Mouse (Mus musculus) ES-E14 (cell line): ENCODE measurements around the gene Pacsin2. TPM values are rescaled to one million over a fixed set of nuclear protein-coding genes. Genes with fewer than 3 reads are reported as not detected.

Source experiments
- DNase-seq: peaks from one replicate; pipeline ENCODE4 v3.0.0-alpha.2; 2013; ENCODE audit warnings: low read depth, low spot score
- H3K27ac ChIP-seq: 2 replicates; pipeline ENCODE4 v1.5.1; 2012; ENCODE audit warnings: low read depth, mild to moderate bottlenecking, low read length, moderate library complexity, mixed read lengths; ENCODE audit not compliant: poor library complexity, insufficient read depth, severe bottlenecking
- H3K36me3 ChIP-seq: 2 replicates; pipeline ENCODE4 v1.6.1; 2012; ENCODE audit warnings: mild to moderate bottlenecking, low read length, moderate library complexity, mixed read lengths; ENCODE audit not compliant: control insufficient read depth, poor library complexity, insufficient read depth, severe bottlenecking
- H3K4me1 ChIP-seq, 2 experiments: fragments of 150-350 bp in 1 of 2; sonication (generic) in 1 of 2; 2 replicates each; pipeline ENCODE4 v1.6.1; 2012; ENCODE audit warnings: low read length in 2 of 2, mild to moderate bottlenecking in 1 of 2, mixed read lengths in 1 of 2; ENCODE audit not compliant: control insufficient read depth in 2 of 2, insufficient read depth in 2 of 2, poor library complexity in 1 of 2
- H3K4me3 ChIP-seq, 2 experiments: fragments of 150-350 bp in 1 of 2; sonication (generic) in 1 of 2; 2 replicates each; pipeline ENCODE4 v1.5.1; 2012; ENCODE audit warnings: low read length in 2 of 2, low read depth in 1 of 2, mild to moderate bottlenecking in 1 of 2, mixed read lengths in 1 of 2; ENCODE audit not compliant: insufficient read depth in 1 of 2, poor library complexity in 1 of 2, severe bottlenecking in 1 of 2
- H3K9ac ChIP-seq: 2 replicates; pipeline ENCODE4 v1.6.1; 2012; ENCODE audit warnings: low read depth, mild to moderate bottlenecking, low read length, mixed read lengths; ENCODE audit not compliant: poor library complexity, insufficient read depth, severe bottlenecking
- H3K9me3 ChIP-seq: fragments of 150-350 bp; sonication (generic); 2 replicates; pipeline ENCODE4 v1.6.1; 2012; ENCODE audit warnings: low read depth, mild to moderate bottlenecking, low read length; ENCODE audit not compliant: control insufficient read depth, insufficient read depth
- CHD2 ChIP-seq: IDR thresholded peaks from 2 replicates; pipeline ENCODE4 v1.6.1; 2014; ENCODE audit warnings: mild to moderate bottlenecking, low read depth, low read length, inconsistent platforms
- HCFC1 ChIP-seq: IDR thresholded peaks from 2 replicates; pipeline ENCODE4 v1.6.1; 2012; ENCODE audit warnings: low read length, inconsistent platforms, borderline replicate concordance; ENCODE audit not compliant: insufficient read depth
- MAFK ChIP-seq: IDR thresholded peaks from 2 replicates; pipeline ENCODE4 v1.6.1; 2014; ENCODE audit warnings: mild to moderate bottlenecking, low read depth, low read length, inconsistent platforms; ENCODE audit not compliant: insufficient read depth
- ZC3H11A ChIP-seq: IDR thresholded peaks from 2 replicates; pipeline ENCODE4 v1.6.1; 2012; ENCODE audit warnings: low read depth, mild to moderate bottlenecking, inconsistent platforms, low read length, borderline replicate concordance
- ZNF384 ChIP-seq: IDR thresholded peaks from 2 replicates; pipeline ENCODE4 v1.6.1; 2012; ENCODE audit warnings: low read depth, low read length, inconsistent platforms
- in situ Hi-C, 2 experiments: fragments of 600-800 bp; cut with MboI; formaldehyde crosslinking; loops; one replicate each; pipeline ENCODE4 v1.15.1; 2025; ENCODE audit warnings: low sequenced_read_pairs in 2 of 2, inconsistent platforms in 1 of 2; ENCODE audit not compliant: unreplicated experiment in 2 of 2
- total RNA-seq: library from RNA; depleted of rRNA; stranded (reverse); fragments of 300-350 nt; gene quantifications from 2 replicates; pipeline ENCODE4 v1.2.3, GENCODE M21; 2012

The Pacsin2 gene
- total RNA-seq, 1 experiment: 67.7 TPM

DNA sequence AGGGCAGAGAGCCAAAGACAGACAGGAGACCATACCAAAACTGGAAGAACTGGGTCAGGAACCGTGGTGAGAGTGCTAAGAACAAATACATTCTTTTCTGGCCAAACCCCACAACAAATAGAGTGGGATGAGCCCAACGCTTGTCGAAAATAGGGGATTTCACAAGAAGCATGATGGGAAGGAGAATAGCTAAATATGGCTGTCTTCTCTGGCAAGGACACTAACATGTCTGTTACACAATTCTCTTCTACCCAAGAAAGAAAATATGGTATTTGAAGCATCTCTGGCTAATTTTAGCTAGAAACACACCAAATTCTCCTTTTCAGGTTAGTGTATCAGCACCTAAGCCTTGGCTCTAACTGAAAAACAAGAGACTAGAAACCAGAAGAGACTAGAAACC is 104.3 kb downstream of the Pacsin2 start:
- in situ Hi-C loops: no loop called here
- Histone ChIP-seq H3K27ac (no peak overlapping the region), H3K36me3 (peaks cover 20% of the 10 kb centered on the region), H3K9me3 (no peaks in the 10 kb centered on the region), H3K4me1 (no peaks in the 10 kb centered on the region), H3K9ac (no peak overlapping the region), H3K4me3 (no peak overlapping the region)
- TF ChIP-seq ZNF384 (no peak), ZC3H11A (no peak), CHD2 (no peak), HCFC1 (no peak), MAFK (no peak)
- no peak for DNase-seq

DNA sequence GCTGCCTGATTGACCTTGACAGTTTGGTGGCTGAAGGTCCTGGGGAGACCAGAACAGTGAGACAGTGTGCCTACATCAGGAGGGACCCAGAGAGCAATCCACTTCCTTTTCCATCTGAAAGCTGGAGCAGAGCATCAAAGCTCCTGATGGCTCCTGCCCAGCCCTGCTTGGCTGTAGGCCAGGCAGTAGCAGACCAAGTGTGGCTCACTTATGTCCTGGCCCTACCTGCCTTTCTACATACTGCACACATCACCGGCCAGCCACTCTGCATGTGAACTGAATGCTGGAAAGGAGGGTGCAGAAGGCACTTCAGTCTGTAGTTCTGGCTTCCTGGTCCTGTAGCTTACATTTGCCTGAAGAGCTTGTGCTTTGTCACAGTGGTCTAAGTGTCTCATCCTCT is 105.9 kb downstream of the Pacsin2 start:
- in situ Hi-C loops: no loop called here
- Histone ChIP-seq H3K36me3 (peaks cover 13% of the 10 kb centered on the region), H3K9ac (no peak overlapping the region), H3K4me3 (no peak overlapping the region), H3K27ac (no peak overlapping the region), H3K9me3 (no peaks in the 10 kb centered on the region), H3K4me1 (no peaks in the 10 kb centered on the region)
- DNase-seq: no peak
- TF ChIP-seq CHD2 (no peak), ZC3H11A (no peak), ZNF384 (no peak), HCFC1 (no peak), MAFK (no peak)

DNA sequence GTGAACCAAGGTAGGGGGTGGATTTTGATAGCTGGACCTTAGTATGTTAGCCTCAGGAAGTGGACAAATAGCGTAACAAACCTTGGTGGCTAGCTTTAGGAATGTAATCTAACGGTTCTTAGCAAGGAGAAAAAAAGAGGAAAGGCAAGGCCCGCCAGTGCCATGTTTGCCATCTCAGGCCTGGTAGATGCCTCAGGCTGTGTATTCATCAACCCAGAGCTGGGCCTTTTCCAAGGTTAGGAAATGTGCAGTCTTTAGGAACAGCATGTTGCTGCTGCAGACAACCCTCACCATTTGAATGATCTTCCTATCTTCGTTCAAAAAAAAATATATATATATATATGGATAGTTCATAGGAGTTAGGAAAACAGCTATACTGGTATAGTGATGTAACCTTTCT is 112.9 kb downstream of the Pacsin2 start:
- no peaks in the 10 kb centered on the region for H3K36me3 ChIP-seq
- no peak overlapping the region for H3K27ac ChIP-seq
- DNase-seq: no peak
- peaks cover 4 to 5% of the 10 kb centered on the region in 2 experiments; a peak in 2 of 4 replicates for H3K4me1 ChIP-seq
- H3K9me3 ChIP-seq: no peaks in the 10 kb centered on the region
- no peak overlapping the region for H3K4me3 ChIP-seq
- in situ Hi-C loops: no loop called here
- no peak overlapping the region for H3K9ac ChIP-seq
- TF ChIP-seq ZC3H11A (no peak), ZNF384 (no peak), HCFC1 (no peak), MAFK (no peak), CHD2 (no peak)

DNA sequence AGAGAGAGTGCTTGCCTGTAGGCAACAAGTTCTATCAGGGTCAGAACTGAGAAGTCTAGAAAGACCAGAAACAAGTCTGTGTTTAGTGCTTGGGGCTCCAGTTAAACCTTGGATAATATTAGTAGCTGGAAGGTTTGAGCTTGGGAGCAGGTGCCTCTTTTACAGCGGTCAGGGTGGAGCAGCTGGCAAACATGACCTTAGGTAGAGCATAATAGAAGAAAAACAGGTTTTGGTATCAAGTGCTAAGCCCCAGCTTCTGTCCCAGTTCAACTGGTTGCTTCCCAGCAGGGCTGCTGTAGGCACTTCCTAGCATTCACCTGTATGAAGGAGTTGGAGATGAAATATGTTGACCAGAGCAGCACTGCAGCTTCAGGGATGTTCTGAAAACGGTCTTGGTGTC is 113.5 kb downstream of the Pacsin2 start:
- peak overlapping the region in 1 of 2 experiments; percentile 78; a peak in 2 of 4 replicates for H3K4me3 ChIP-seq
- in situ Hi-C loops: no loop called here

More for the DNA sequence above, 113.5 kb downstream of the Pacsin2 start:
- H3K9ac ChIP-seq: no peak overlapping the region; the same call in 1 of the 2 replicates
- no peak for TF ChIP-seq ZNF384
- no peak for TF ChIP-seq ZC3H11A
- no peak for TF ChIP-seq MAFK
- no peak for TF ChIP-seq CHD2
- TF ChIP-seq HCFC1: no peak
- no peak overlapping the region for H3K27ac ChIP-seq
- no peaks in the 10 kb centered on the region for H3K36me3 ChIP-seq
- no peak for DNase-seq
- H3K4me1 ChIP-seq: peaks cover 4 to 8% of the 10 kb centered on the region in 2 experiments; a peak in 2 of 4 replicates
- no peaks in the 10 kb centered on the region for H3K9me3 ChIP-seq
